Mouse (Mus musculus) CD8-positive naive resting alpha-beta T cell, adult 2 months (primary cell): ENCODE data around the gene Knstrn.

Experiments used
- DNase-seq, 2 experiments: peaks; one replicate each; pipeline ENCODE4 v3.0.0; 2022; ENCODE audit warnings: low read depth in 2 of 2, low spot score in 2 of 2

Knstrn gene

GRCm38 (mm10) chr2:118790551-118791525 is 23.0 kb upstream of the Knstrn start:
- no peak for DNase-seq

DNA sequence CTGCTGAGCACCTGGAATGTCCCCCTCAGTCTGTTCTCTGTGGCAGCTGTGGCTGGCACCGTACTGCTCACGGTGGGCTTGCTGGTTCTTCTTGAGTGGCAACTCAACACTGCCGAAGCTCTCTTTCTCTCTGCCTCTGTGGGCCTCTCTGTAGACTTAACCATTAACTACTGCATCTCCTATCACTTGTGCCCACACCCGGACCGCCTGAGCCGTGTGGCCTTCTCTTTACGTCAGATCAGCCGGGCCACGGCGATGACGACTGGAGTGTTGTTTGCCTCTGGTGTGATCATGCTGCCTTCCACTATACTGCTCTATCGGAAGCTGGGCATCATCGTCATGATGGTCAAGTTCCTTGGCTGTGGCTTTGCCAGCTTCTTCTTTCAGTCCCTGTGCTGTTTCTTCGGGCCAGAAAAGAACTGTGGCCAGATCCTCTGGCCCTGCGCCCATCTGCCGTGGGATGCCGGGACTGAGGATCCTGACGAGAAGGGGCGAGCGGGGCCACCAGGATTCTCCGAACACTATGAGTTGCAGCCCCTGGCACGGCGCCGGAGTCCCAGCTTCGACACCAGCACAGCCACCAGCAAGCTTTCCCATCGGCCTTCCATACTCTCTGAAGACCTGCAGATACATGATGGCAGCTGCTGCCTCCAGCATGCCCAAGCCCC is 22.1 kb upstream of the Knstrn start:
- no peak for DNase-seq

DNA sequence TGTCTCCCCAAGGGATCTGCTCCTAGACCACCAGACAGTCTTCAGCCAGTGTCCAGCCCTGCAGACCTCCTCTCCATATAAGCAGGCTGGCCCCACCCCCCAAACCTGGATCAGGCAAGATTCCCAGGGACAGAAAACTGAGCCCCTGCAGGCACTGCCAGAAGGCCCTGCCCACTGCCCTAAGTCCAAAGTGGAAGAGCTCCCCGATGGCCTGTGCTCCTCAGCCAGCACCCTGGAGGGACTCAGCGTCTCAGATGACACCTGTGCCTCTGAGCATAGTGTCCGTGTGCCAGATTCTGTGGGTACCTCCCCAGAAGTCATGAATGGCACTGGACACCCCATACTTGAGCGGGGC is 21.6 kb upstream of the Knstrn start:
- DNase-seq: no peak

DNA sequence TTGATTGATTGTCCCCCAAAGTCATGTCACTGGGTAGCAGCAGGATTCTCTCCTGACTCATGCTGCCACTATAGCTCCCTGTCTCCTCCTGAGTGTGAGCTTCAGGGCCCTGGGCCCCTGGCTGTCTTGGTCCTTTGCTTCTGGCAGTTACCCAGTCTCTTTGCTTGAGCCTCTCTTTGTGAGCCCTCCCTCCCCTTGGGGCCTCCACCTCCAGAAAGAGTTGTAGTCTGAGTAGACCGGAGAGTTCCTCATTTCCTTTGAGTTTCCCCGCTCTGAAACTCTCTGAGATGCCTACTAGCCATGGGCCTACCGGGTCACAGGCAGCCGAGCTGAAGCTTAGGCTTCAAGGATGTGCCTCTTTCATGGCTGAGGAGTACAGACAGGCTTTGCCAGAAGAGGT is 20.2 kb upstream of the Knstrn start:
- DNase-seq: no peak

GRCm38 (mm10) chr2:118802542-118803118 is 11.2 kb upstream of the Knstrn start:
- no peak for DNase-seq

DNA sequence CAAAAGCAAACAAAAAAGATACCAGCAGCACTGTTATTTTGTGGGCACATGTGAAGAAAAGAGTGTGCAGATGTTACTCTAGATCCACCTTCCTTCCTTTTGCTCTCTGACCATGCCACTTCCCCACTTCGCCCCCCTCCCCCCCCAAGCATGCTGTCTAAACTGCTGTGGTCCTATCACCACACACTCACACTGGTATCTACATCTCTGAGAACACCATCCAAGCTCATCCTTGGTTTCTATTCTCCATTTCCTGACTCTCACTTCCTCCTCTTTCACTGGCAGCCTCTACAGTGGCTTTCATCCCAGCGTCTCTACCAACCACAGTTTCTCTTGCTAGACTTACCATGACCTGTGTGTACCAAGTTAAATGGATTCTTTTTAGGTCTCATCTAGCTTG is 9.3 kb upstream of the Knstrn start:
- no peak for DNase-seq

DNA sequence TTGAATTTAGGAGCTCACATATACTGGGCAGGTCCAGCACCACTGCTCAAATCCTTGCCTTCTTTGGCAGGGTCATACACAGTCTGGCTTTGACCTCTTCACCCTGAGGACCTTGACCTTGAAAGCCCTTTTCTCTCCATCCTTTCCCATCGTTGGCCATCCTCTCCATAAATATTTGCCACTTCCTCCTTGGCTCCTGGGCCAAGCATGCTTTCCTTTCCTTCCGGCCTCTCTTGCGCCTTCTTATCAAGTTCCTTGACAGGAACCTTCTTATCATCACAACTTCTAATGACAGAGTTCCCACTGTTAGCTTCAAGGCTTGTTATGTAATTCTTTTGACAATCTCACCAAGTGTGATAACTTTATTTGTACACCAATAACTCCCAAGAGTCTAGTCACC is 8.7 kb upstream of the Knstrn start:
- no peak for DNase-seq

GRCm38 (mm10) chr2:118805756-118806155 is 8.0 kb upstream of the Knstrn start:
- DNase-seq: no peak

DNA sequence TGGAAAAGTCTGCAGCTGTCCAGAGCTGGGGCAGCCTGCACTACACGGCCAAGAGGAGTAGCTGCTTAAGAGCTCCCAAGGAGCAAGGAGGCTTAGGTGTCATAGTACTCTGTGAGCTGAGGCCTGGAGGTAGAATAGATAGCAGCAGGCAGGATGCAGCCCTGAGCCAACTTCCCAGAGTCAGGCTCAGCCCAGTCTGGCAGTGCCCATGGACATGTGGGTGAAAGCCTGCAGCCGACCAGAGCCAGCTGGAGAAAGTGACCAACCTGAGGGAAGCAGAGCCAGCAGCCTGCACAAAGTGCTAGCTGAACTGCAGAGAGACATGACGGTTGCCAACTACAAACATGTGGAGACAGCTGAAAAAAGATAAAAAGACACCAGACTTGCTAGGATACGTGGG is 6.9 kb upstream of the Knstrn start:
- no peak for DNase-seq

DNA sequence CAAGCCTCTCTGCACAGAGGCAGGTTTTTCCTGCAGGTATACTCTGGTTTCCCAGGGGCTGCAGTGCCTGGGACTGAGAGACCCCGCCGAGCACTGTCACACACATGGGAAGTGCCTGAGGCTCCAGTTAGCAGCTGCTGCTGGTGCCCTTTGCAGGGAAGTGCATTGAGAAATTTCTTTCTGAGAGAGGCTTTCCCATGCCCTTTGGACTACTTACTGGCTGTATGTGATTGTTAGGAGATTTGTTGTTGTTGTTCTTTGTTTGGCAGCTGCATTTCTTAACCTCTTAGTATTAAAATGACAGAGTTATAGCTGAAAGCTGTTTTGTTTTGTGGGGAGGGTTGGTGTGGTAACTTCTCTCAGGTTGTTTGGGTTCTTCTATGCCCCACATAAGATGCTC is 2.9 kb upstream of the Knstrn start:
- no peak for DNase-seq

GRCm38 (mm10) chr2:118812724-118813123 is 1.1 kb upstream of the Knstrn start:
- DNase-seq: no peak

GRCm38 (mm10) chr2:118822800-118823199 is 9.0 kb downstream of the Knstrn start:
- no peak for DNase-seq

GRCm38 (mm10) chr2:118824396-118824795 is 10.6 kb downstream of the Knstrn start:
- no peak for DNase-seq

DNA sequence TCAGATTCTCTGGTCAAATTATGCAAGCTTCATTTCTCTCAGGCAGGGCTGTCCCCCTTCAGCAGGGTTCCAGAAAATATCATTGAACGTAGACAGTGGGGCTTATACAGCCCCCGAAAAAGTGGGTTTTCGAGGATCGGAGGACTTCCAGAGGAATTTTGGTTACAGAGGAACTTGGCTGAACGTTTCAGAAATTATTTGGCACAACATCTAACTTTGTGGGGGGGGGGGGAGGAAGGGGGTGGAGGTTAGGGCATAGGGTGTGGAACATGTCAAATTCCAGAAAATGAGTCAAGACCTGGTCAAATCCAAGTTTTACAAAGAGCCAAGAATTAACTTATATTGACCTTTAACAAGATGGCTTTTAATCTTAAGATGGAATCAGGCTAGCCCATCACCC is 15.3 kb downstream of the Knstrn start:
- no peak for DNase-seq

DNA sequence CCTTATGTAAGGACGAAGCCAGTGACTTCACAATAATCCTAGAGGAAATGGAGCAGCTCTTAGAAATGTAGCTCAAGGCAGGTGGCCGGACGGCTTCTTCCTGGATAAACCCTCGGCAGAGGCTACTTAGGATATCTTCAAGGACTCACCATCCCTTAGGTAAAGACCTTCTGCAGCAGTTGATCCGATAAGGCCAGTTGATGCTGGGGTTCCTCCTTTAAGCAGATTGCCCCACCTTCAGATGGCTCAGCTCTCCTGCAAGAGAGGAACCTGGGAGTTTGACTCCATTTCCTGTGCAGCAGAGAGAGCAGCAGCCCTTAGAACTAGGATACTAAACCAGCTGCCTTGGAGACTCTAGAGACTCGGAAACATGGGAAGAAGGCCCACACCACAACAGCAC is 20.3 kb downstream of the Knstrn start:
- no peak for DNase-seq

DNA sequence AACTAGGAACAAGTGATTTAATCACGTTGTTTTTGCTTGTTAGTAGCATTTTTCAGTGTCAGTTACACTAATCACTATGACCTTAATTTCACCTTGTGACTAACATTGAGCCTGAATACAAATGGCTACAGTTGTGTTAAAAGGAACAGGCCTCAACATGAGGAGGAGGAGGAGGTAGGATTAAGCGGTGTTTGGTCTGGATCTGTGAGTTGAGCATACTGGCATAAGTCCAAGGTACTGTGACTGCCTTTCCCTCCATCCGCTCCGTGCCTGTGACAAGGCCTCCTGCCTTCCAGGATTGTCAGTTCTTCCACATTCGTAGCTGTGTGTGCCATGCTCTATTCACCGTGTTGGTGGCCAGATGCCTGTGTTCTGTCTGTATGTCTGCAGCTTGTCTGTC is 21.3 kb downstream of the Knstrn start:
- DNase-seq: no peak

DNA sequence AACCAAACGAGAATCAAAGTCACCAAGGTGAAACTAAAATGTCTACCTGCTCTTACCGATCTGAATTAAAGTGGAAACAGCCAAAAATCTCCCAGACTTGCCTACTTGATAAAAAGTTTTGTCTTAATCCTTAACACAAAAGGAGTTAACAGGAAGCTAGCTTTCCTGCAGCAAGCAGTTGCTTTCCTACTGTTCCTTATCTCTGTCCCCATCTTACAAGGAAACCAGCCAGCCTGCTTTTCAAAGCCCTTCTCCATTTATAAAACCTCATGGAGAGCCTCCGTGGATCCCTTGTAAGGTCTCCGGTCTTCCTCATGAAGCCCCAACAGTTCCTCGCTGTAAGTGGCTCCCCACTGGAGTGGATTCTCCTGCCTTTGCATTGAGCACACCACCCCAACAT is 24.5 kb downstream of the Knstrn start:
- no peak for DNase-seq

DNA sequence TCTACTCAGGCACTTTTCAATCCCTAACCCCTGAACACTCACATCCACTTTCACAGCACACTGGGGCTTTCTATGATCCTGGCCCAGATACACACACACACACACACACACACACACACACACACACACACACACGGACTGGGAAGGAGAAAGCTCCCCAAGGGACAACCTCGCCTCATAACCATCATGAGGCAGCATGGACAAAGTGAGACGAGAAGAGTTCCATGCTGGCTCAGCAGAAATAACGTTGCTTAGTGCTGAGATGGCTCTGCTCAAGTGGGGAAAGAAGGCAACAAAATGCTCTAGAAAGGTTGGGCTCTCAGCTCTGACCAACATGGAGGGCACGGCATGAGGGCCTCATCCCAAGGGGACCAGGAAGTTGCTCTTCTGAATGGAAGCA is 27.4 kb downstream of the Knstrn start:
- no peak for DNase-seq

GRCm38 (mm10) chr2:118841774-118842173 is 28.0 kb downstream of the Knstrn start:
- no peak for DNase-seq

DNA sequence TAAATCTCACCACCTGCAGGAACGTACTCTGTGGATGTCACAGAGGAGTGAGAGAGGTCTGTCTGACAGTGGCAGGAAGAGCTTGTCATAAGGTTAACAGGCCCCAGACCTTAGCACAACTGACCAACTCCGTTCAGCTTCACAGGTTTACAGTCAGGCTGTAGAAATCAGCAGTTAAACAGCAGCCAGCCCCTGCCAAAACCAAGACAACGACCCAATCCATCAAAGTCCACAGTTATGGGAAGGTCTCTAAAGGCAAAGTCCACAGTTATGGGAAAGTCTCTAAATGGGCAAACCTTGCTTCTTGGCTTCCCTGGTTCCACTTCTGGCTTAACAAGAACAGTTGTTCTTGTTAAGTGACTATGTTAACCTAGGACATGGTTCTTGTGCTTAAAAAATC is 30.6 kb downstream of the Knstrn start:
- DNase-seq: no peak

DNA sequence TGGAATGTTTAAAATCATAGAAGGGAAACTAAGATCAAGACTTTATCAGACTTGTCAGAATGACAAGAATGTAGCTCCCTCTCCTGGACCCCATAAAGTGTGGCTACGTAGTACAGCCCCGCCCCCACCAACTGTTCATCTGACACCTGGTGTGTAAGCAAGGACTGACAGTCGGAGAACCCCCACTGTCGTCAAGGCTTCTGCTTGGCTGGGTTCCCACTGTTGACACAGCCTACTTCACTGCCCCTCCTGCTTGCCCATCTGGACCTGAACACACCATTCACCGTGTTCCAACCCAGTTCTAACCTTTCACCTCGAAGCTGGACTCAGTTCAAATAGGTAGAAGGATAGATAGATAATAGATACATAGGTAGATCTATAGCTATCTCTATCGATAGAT is 32.4 kb downstream of the Knstrn start:
- DNase-seq: no peak

GRCm38 (mm10) chr2:118851756-118852155 is 38.0 kb downstream of the Knstrn start:
- DNase-seq: no peak
